Mouse (Mus musculus) macrophage (primary cell): Measurements from ENCODE around the gene Scd1. TPM values are rescaled to one million over a fixed set of nuclear protein-coding genes. Genes with fewer than 3 reads are reported as not detected.
A peak's percentile ranks its signal among the peaks of the same experiment; 100 is the strongest.

Source experiments
- H3K27ac ChIP-seq: fragments of 350-480 bp; formaldehyde crosslinking; 2 replicates; pipeline ENCODE4 v1.9.0; 2021
- H3K36me3 ChIP-seq: fragments of 350-480 bp; formaldehyde crosslinking; 2 replicates; pipeline ENCODE4 v1.9.0; 2021; ENCODE audit errors: inconsistent target
- H3K4me3 ChIP-seq: fragments of 350-480 bp; formaldehyde crosslinking; 2 replicates; pipeline ENCODE4 v1.9.0; 2021; ENCODE audit errors: inconsistent target
- H3K79me2 ChIP-seq: fragments of 350-480 bp; formaldehyde crosslinking; 2 replicates; pipeline ENCODE4 v1.9.0; 2021; ENCODE audit errors: inconsistent target
- WGBS: methylation state at CpG from one replicate; pipeline ENCODE4 v1.1.7; 2026; ENCODE audit warnings: inconsistent platforms; ENCODE audit not compliant: missing documents; 5-methylcytosine and 5-hydroxymethylcytosine counted together
- polyA plus RNA-seq: library from polyadenylated mRNA; stranded (reverse); fragments of 250-400 nt; gene quantifications from 3 replicates; pipeline ENCODE4 v1.2.4, GENCODE M21; 2018; ENCODE audit warnings: inconsistent platforms
- total RNA-seq, 78 experiments: library from RNA; depleted of rRNA; stranded (reverse); fragments of 250-400 nt; gene quantifications; 1 replicate in 9 of 78; 2 replicates in 24 of 78; 3 replicates in 43 of 78; 4 replicates in 2 of 78; pipeline ENCODE4 v1.2.4; 2018; ENCODE audit warnings: inconsistent platforms in 56 of 78

Gene Scd1
- 1 to 10 TPM in 5 of 26 experiments, under 1 TPM in 10, not detected in 11; 0.08 to 7.7 (median 0.45) TPM for total RNA-seq (2018; cell fraction: chromatin; rRNA removed)
- 10 to 100 TPM in 7 of 26 experiments, 1 to 10 TPM in 19; 2.9 to 17.5 (median 7.5) TPM for total RNA-seq (2018; cell fraction: cytosol; rRNA removed)
- total RNA-seq (2018; cell fraction: nucleus; rRNA removed) = 10 to 100 TPM in 3 of 26 experiments, 1 to 10 TPM in 23; 1.1 to 16.3 (median 3.6) TPM
- polyA plus RNA-seq = 1.8 to 4.9 TPM (median 4.4 TPM) in 3 replicates

GRCm38 (mm10) chr19:44407341-44408222 lies at the start of gene Scd1:
Gene Scd1, minus strand, starts transcription at chr19:44407879.
- H3K36me3 ChIP-seq = no peaks in the 10 kb centered on the region
- peak within 1 kb of the TSS; percentile 41 for H3K27ac ChIP-seq
- H3K4me3 ChIP-seq = peak within 1 kb of the TSS; percentile 45
- 1% methylated on average over 30 of the region's 35 CpGs for WGBS
- no peaks in the 10 kb centered on the region for H3K79me2 ChIP-seq

- Histone ChIP-seq H3K36me3 (no peaks in the 10 kb centered on the region), H3K4me3 (no peak overlapping the region), H3K79me2 (no peaks in the 10 kb centered on the region), H3K27ac (no peak overlapping the region)
- 92% methylated on average over 8 of the region's 8 CpGs for WGBS
These were observed 47.7 kb upstream of the Scd1 start for GRCm38 (mm10) chr19:44455356-44455755.

- 87% methylated on average over 6 of the region's 6 CpGs for WGBS
These were observed 47.2 kb upstream of the Scd1 start for GRCm38 (mm10) chr19:44454862-44455261.

GRCm38 (mm10) chr19:44447927-44448326 lies 40.2 kb upstream of the Scd1 start:
- Histone ChIP-seq H3K4me3 (no peak overlapping the region), H3K79me2 (no peaks in the 10 kb centered on the region), H3K27ac (no peak overlapping the region), H3K36me3 (no peaks in the 10 kb centered on the region)
- 89% methylated on average over 4 of the region's 4 CpGs for WGBS

More at GRCm38 (mm10) chr19:44454862-44455261, 47.2 kb upstream of the Scd1 start:
- Histone ChIP-seq H3K36me3 (no peaks in the 10 kb centered on the region), H3K79me2 (no peaks in the 10 kb centered on the region), H3K27ac (no peak overlapping the region), H3K4me3 (no peak overlapping the region)

GRCm38 (mm10) chr19:44445755-44446154 lies 38.1 kb upstream of the Scd1 start:
- 92% methylated on average over 3 of the region's 3 CpGs for WGBS
- H3K4me3 ChIP-seq = no peak overlapping the region
- H3K27ac ChIP-seq = no peak overlapping the region
- no peaks in the 10 kb centered on the region for H3K36me3 ChIP-seq
- no peaks in the 10 kb centered on the region for H3K79me2 ChIP-seq

- H3K4me3 ChIP-seq = no peak overlapping the region
- H3K79me2 ChIP-seq = no peaks in the 10 kb centered on the region
- 34% methylated on average over 3 of the region's 4 CpGs for WGBS
- no peaks in the 10 kb centered on the region for H3K36me3 ChIP-seq
- H3K27ac ChIP-seq = no peak overlapping the region
These were observed 31.6 kb upstream of the Scd1 start for GRCm38 (mm10) chr19:44439302-44439701.

- 82% methylated on average over 6 of the region's 6 CpGs for WGBS
These were observed 30.3 kb upstream of the Scd1 start for GRCm38 (mm10) chr19:44437975-44438374.

GRCm38 (mm10) chr19:44432084-44432483 lies 24.4 kb upstream of the Scd1 start:
- Histone ChIP-seq H3K79me2 (no peaks in the 10 kb centered on the region), H3K36me3 (no peaks in the 10 kb centered on the region), H3K4me3 (no peak overlapping the region), H3K27ac (no peak overlapping the region)
- WGBS = 87% methylated on average over 5 of the region's 5 CpGs

More at GRCm38 (mm10) chr19:44437975-44438374, 30.3 kb upstream of the Scd1 start:
- H3K27ac ChIP-seq = no peak overlapping the region
- H3K4me3 ChIP-seq = no peak overlapping the region
- H3K36me3 ChIP-seq = no peaks in the 10 kb centered on the region
- H3K79me2 ChIP-seq = no peaks in the 10 kb centered on the region

GRCm38 (mm10) chr19:44427721-44428120 lies 20.0 kb upstream of the Scd1 start:
- Histone ChIP-seq H3K79me2 (no peaks in the 10 kb centered on the region), H3K27ac (no peak overlapping the region), H3K4me3 (no peak overlapping the region), H3K36me3 (no peaks in the 10 kb centered on the region)
- WGBS = no CpG with 5 or more reads among the region's 1 CpGs

GRCm38 (mm10) chr19:44422051-44422631 lies 14.5 kb upstream of the Scd1 start:
- no peaks in the 10 kb centered on the region for H3K79me2 ChIP-seq
- H3K36me3 ChIP-seq = no peaks in the 10 kb centered on the region
- 74% methylated on average over 8 of the region's 8 CpGs for WGBS
- H3K27ac ChIP-seq = no peak overlapping the region
- H3K4me3 ChIP-seq = no peak overlapping the region

GRCm38 (mm10) chr19:44419530-44419929 lies 11.9 kb upstream of the Scd1 start:
- no peaks in the 10 kb centered on the region for H3K36me3 ChIP-seq
- no peak overlapping the region for H3K27ac ChIP-seq
- 67% methylated on average over 11 of the region's 11 CpGs for WGBS
- no peak overlapping the region for H3K4me3 ChIP-seq
- H3K79me2 ChIP-seq = no peaks in the 10 kb centered on the region

GRCm38 (mm10) chr19:44418945-44419344 lies 11.3 kb upstream of the Scd1 start:
- Histone ChIP-seq H3K79me2 (no peaks in the 10 kb centered on the region), H3K4me3 (no peak overlapping the region), H3K36me3 (no peaks in the 10 kb centered on the region), H3K27ac (no peak overlapping the region)
- WGBS = 23% methylated on average over 4 of the region's 4 CpGs

- WGBS = 82% methylated on average over 9 of the region's 9 CpGs
- Histone ChIP-seq H3K79me2 (no peaks in the 10 kb centered on the region), H3K36me3 (no peaks in the 10 kb centered on the region), H3K4me3 (no peak overlapping the region), H3K27ac (no peak overlapping the region)
These were observed 10.9 kb upstream of the Scd1 start for GRCm38 (mm10) chr19:44418544-44418943.

GRCm38 (mm10) chr19:44418061-44418460 lies 10.4 kb upstream of the Scd1 start:
- Histone ChIP-seq H3K36me3 (no peaks in the 10 kb centered on the region), H3K27ac (no peak overlapping the region), H3K79me2 (no peaks in the 10 kb centered on the region), H3K4me3 (no peak overlapping the region)
- 89% methylated on average over 5 of the region's 5 CpGs for WGBS

GRCm38 (mm10) chr19:44417448-44417847 lies 9.8 kb upstream of the Scd1 start:
- H3K79me2 ChIP-seq = no peaks in the 10 kb centered on the region
- H3K27ac ChIP-seq = no peak overlapping the region
- no peaks in the 10 kb centered on the region for H3K36me3 ChIP-seq
- WGBS = 86% methylated on average over 4 of the region's 4 CpGs
- no peak overlapping the region for H3K4me3 ChIP-seq
